Mouse (Mus musculus): ENCODE measurements at regions not wholly inside any gene's neighbourhood (a gene's known extent, or its start where the extent isn't known, plus 50 kb on each side); places are given as distances from the start of the nearest gene placed in this dataset.

DNA sequence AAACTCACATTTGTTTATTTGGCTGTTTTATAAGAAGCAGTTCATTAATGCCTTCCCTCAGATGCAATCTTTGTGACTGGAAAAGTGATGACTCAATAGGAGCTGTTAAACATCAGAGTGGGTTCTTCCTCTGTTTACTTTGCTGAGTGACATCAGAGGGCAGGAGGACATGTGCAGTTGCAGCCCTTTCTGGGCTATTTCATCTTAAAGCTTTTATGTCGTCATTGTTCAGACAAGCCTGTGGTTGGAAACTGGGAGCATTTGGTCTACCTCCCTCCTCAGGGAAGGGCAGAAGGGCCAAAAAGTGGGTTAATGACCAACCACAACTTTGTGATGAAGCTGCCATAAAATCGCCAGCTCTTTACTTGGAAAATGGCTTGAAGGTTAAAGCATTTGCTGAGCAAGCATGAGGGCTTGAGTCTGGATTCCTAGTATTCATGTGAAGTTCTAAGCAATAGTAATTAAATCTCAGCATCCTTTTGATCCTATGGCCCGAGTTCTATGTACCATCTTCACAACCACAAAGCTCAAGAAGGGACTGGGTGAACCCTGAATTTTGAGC is 103.8 kb upstream of the Igfbp3 start:
- no peak for DNase-seq

DNA sequence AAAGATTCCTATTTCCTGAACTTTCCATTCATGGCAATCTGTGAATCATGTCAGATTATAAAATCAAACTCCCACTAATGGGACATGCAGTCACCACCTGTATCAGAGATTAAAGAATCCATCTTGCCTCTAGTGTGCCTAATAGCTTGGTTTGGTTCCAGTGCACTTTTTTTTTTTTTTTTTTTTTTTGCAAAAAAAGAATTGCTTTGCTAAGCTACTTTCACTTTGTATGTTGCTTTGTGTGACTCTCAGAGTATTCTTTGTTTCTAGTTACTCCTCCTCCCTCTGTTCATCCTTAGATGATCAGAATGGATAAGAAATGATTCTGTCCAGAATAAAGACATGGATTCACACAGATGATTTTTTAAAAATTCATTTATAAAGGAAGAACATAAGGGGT is 82.5 kb upstream of the Igfbp3 start:
- no peak for DNase-seq

DNA sequence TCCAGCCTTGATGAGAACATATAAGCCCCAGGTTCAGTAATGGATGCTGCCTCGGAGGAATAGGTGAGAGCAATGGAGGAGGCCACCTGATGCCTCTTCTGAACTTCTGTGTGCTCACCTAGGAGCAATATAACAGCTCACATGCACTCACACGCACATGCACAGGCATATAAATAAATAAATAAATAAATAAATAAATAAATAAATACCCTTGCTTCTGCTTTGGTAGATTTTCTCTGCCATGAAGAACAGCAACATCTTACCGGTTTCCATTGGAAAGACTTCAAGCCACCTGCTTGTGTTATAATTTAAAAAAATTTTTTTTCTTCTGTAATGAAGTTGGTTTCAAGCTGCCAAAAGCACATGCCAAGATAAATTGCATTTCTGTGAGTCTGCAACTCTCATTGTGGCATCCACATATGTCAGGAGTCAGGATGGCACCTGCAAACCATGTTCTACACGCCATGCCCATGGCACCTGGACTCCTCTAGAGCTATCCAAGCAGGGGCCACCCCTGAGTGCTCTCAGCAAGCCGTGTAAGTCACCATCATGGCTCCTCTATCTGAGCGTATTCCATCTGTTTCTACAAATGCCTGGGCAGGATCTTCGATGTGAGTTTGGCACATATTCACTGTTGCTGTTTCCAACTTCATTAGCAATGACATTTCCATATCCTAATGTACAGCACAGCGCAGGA is 75.7 kb upstream of the Igfbp3 start:
- DNase-seq: no peak

DNA sequence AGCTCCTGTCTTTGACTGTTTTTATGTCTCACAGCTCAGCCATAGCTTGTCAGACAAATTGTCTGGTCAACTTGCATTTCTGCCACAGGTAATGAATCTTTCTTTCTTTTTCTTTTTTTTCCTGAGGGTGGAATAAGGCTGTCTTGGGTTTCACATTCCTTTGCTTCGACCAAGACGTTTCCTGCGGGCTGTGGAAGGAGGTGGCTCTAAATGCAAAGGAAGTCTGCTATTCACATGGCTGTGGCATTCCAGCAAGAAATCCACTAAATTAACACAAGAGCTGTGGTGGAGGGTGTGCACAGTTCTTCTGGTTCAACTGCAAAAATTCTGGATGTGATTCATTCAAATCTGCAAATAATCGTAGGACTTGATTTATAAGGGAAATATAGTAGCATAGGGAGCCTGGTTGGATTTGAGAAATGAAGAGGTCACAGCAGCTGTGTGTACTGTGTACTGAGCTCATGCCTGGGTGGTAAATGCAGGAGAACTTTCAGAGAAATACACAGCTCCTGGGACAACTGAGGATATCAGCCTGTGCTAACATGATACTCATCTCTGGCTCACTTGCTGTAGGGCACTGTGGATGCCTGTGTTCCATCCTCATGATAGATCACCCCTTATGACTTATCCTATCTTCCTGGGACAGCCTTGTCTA is 71.2 kb upstream of the Igfbp3 start:
- DNase-seq: peak; percentile 36

DNA sequence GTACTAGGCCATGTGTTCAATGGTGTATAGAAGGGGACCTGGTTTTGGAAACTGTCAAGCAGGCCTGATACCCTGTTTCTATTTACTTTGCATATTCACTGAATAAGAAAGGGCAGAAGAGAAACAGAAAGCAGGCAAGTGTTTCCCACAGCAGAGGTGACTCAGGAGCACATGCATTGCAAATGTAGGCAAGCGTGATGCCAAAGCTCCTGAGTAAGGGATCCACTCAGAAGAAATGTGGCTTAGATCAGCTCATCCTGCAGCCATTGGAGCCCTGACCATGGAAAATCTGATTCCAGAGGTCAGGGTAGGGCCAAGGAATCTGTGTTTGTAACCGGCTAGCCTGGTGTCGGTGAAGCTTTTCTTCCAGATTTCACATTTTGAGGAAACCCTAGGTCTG is 69.3 kb upstream of the Igfbp3 start:
- DNase-seq: no peak

DNA sequence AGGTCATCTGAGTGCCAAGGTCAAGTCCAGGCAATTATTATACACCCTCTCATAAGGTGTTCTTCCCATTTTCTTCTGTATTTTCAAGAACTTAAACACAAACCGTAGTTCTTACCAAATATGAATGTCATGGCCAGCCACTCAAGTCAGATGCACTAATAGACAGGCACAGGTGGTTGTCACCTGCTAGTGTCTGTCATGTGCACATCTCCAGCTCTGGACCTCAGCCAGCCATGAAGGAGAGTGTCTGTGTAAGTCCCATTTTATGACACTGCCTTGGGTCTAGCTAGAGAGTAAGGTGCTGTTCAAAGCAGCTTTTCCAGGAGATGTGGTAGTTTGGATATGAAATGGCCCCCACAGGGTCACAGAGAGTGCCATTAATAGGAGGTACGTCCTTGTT is 68.5 kb upstream of the Igfbp3 start:
- DNase-seq: no peak

DNA sequence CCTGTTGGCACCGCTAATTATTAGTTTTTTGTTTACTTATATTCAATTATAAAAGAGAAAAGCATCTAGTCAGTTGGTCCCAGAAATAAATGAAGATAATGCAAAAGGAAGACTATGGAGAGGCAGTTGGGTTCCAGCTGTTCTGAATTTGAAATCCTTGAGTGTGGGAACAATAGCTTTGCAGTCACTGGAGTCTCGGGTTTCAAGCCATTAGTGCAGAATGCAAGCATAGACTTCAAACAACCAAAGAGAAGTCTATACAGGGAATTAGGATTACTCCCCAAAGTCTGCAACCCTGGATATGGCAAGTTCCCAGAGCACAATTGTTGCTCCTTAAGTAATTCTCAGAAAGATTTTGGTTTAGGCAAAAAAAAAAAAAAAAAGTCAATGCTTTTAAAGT is 67.9 kb upstream of the Igfbp3 start:
- DNase-seq: peak; percentile 59

DNA sequence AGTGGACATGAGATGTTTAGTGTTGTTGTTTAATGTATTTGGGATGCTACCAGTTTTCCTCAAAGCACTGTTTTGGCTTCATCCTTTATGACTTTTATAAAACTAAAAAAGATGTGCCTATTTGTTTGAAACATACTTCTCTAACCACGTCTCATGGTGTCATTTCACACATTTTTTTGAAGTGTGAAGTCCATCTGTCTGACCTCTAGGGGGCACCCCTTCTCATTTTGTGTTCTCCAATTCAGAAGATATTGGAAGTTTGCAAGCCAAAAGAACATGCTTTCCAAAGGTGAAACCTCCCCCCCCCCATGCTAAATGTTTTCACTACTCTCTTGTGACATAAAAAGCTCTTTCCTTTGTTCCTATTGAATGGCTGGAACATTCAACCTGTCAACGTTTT is 66.2 kb upstream of the Igfbp3 start:
- no peak for DNase-seq

DNA sequence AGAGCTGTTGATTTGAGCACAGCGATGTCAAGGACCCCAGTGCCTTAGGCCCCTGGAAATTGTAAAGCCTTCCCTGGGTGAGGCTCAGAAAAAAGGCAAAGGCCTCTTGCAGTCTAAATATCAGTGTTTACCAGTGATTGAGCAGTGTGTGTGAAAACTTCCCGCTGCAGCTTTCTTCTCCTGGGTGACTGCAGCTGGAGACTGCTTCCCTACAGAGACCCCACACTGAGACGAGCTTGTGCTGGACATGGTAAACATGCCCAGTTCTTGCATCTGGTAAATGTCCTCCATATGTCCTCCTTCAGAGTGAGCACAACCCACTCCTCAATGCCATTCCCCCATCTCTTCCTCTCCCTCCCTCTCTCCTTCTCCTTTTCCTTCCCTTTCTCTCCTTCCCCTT is 58.8 kb upstream of the Igfbp3 start:
- DNase-seq: no peak

DNA sequence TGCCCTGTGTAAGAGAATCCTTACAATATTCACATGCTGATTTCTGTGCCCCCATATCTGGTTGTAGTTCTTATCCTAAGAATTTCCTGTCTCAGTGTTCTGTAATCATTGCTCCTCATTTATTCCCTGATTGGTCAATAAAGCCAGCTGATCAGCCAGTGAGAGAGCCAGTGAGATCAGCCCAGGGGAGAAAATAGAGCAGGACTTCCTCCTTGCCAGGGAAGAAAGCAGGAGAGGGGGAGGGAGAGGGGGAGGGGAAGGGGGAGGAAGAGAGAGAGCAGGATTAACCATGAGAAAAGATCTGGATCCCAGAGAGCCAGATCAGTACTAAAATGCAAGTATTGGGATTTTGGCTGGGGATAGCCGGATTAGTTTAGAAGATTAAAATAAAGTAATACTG is 57.2 kb upstream of the Igfbp3 start:
- DNase-seq: no peak

DNA sequence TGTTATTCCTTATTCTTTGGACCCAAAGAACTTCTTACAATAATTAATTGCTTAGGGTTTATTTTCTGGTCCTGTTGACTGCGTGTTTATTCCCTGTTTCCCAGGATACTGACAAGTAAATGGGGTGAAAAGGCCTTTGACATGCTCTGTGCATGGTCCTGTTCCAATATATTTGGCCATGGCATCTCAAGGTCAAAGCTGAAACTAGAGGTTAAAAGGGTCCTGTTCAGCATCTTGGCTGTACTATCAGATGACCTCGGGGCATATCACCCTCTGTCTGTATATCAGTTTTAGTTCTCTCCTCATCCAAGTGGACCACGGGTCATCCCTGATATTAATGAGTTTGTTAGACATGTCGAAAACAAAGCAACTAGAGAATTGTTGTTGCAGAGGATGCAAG is 50.2 kb upstream of the Igfbp3 start:
- no peak for DNase-seq
